Mouse (Mus musculus): Measurements from ENCODE around the gene Supt7l. TPM values are rescaled to one million over a fixed set of nuclear protein-coding genes. Genes with fewer than 3 reads are reported as not detected.
A peak's percentile ranks its signal among the peaks of the same experiment; 100 is the strongest.

Supt7l gene
- polyA plus RNA-seq, 1 experiment from 2014 or later: 7.3 TPM

DNA sequence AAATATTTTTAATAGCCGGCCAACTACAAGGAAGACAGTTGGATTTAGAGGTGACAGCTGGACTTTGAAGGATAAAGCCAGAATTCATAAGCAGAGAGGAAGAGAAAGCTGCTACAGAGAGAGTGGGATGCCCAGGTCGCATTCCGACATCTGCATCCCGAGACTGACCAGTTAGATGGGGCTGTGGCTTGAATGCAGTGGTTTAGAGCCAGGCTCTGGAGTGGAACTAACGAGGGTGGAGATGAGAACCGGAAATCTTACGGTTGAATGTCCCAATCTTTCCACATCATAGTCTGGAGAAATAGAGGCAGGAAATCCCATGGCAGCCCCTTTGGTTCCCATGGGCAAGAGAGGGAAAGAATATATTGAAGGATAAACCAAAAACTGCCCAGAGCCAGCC lies 38.4 kb upstream of the Supt7l start:
- Histone ChIP-seq H3K36me3 (ENCODE audit: control insufficient read depth, insufficient read depth) (peaks cover 7% of the 10 kb centered on the region), H3K4me1 (replicated peaks; ENCODE audit: control insufficient read depth, insufficient read depth, low read length) (no peaks in the 10 kb centered on the region; the same call in 1 of the 2 replicates), H3K4me2 (replicated peaks; ENCODE audit: low read depth) (no peak overlapping the region), H3K9me3 (ENCODE audit: control insufficient read depth) (no peaks in the 10 kb centered on the region), H3K4me3 (ENCODE audit: low read depth, low read length) (no peak overlapping the region), H3K9ac (ENCODE audit: low read depth, low read length) (no peak overlapping the region), H3K27ac (ENCODE audit: low read depth, low read length) (no peak overlapping the region), H3K27me3 (replicated peaks; ENCODE audit: control insufficient read depth, insufficient read depth, low read length) (no peaks in the 10 kb centered on the region)
- no peak for TF ChIP-seq CTCF (IDR thresholded peaks at IDR 0.05; ENCODE audit: low read depth)
- ATAC-seq: no peak
- 90% methylated on average over 7 of the region's 7 CpGs for WGBS

DNA sequence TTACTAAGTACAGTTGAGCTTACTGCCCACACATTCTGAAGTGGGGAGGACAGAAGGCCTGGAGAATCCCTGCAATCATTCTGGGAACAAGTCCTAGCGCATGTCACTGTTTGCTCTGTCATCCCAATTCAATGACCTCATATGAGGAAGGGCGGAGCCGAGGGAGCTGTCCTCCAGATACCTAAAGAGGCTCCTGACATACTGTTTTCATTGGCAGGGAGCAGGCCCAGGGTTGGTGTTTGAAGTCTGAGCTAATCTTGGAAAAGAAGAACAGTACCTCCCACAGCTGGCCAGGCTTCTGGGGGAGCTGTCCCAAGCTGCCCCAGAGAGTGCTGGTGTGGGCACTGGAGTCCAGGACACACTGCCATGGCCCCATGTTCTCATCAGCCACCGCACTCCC lies 37.4 kb upstream of the Supt7l start:
- Histone ChIP-seq H3K4me3 (ENCODE audit: low read depth, low read length) (no peak overlapping the region), H3K27ac (ENCODE audit: low read depth, low read length) (no peak overlapping the region), H3K4me2 (replicated peaks; ENCODE audit: low read depth) (no peak overlapping the region), H3K4me1 (replicated peaks; ENCODE audit: control insufficient read depth, insufficient read depth, low read length) (no peaks in the 10 kb centered on the region; the same call in 1 of the 2 replicates), H3K9me3 (ENCODE audit: control insufficient read depth) (no peaks in the 10 kb centered on the region), H3K36me3 (ENCODE audit: control insufficient read depth, insufficient read depth) (peaks cover 7% of the 10 kb centered on the region), H3K27me3 (replicated peaks; ENCODE audit: control insufficient read depth, insufficient read depth, low read length) (no peaks in the 10 kb centered on the region), H3K9ac (ENCODE audit: low read depth, low read length) (no peak overlapping the region)
- no peak for TF ChIP-seq CTCF (IDR thresholded peaks at IDR 0.05; ENCODE audit: low read depth)
- WGBS: 78% methylated on average over 4 of the region's 4 CpGs
- no peak for ATAC-seq

DNA sequence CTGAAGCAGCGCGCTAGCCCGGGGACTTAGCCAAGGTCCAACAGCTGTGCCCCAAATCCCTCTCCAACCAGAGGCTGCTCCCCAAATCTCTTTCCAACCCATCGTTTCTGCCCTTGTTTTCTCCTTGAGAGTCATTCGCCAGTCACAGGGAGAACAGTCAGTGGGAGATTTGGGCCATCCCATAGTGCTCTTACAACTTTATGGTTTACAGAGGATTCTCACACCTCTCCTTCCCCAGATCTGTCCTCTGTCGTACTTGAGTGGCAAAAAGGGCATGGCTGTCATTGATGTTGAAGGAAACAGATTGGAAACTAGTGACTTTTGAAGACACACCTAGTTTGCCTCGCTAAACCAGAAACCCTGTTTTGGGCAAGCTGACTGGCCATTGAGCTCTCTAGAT lies 36.3 kb upstream of the Supt7l start:
- no peak for TF ChIP-seq CTCF (IDR thresholded peaks at IDR 0.05; ENCODE audit: low read depth)
- Histone ChIP-seq H3K36me3 (ENCODE audit: control insufficient read depth, insufficient read depth) (peaks cover 10% of the 10 kb centered on the region), H3K27ac (ENCODE audit: low read depth, low read length) (no peak overlapping the region), H3K4me2 (replicated peaks; ENCODE audit: low read depth) (no peak overlapping the region), H3K4me3 (ENCODE audit: low read depth, low read length) (no peak overlapping the region), H3K9ac (ENCODE audit: low read depth, low read length) (no peak overlapping the region), H3K9me3 (ENCODE audit: control insufficient read depth) (no peaks in the 10 kb centered on the region), H3K27me3 (replicated peaks; ENCODE audit: control insufficient read depth, insufficient read depth, low read length) (no peaks in the 10 kb centered on the region), H3K4me1 (replicated peaks; ENCODE audit: control insufficient read depth, insufficient read depth, low read length) (no peaks in the 10 kb centered on the region; the same call in 1 of the 2 replicates)
- WGBS: 45% methylated on average over 7 of the region's 7 CpGs
- ATAC-seq: no peak

DNA sequence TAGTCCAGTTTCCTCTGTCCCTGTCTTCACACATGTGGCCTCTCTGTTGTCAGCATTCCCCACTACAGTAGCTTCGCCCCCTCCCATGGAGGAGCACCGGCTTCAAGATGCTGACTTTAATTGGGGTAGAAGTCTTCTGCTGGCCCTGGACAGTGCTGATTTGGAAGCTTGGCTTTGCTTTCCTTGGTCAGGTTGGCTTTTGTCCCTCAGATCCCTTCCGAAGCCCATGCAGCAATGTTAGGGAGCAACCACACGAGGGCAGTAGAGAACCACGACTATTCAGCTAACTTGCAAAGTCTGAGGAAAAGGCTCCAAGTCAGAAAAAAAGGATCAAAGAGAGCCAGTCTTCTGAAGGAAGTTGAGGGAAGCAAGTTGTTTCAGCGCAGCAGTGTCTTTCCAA lies 35.9 kb upstream of the Supt7l start:
- Histone ChIP-seq H3K36me3 (ENCODE audit: control insufficient read depth, insufficient read depth) (peaks cover 10% of the 10 kb centered on the region), H3K9me3 (ENCODE audit: control insufficient read depth) (no peaks in the 10 kb centered on the region), H3K4me2 (replicated peaks; ENCODE audit: low read depth) (no peak overlapping the region), H3K27ac (ENCODE audit: low read depth, low read length) (no peak overlapping the region), H3K4me1 (replicated peaks; ENCODE audit: control insufficient read depth, insufficient read depth, low read length) (no peaks in the 10 kb centered on the region; the same call in 1 of the 2 replicates), H3K9ac (ENCODE audit: low read depth, low read length) (no peak overlapping the region), H3K27me3 (replicated peaks; ENCODE audit: control insufficient read depth, insufficient read depth, low read length) (no peaks in the 10 kb centered on the region), H3K4me3 (ENCODE audit: low read depth, low read length) (no peak overlapping the region)
- ATAC-seq: peak; percentile 44; the same call in 1 of the 2 replicates
- TF ChIP-seq CTCF (IDR thresholded peaks at IDR 0.05; ENCODE audit: low read depth): peak; percentile 98
- 5% methylated on average over 6 of the region's 6 CpGs for WGBS

DNA sequence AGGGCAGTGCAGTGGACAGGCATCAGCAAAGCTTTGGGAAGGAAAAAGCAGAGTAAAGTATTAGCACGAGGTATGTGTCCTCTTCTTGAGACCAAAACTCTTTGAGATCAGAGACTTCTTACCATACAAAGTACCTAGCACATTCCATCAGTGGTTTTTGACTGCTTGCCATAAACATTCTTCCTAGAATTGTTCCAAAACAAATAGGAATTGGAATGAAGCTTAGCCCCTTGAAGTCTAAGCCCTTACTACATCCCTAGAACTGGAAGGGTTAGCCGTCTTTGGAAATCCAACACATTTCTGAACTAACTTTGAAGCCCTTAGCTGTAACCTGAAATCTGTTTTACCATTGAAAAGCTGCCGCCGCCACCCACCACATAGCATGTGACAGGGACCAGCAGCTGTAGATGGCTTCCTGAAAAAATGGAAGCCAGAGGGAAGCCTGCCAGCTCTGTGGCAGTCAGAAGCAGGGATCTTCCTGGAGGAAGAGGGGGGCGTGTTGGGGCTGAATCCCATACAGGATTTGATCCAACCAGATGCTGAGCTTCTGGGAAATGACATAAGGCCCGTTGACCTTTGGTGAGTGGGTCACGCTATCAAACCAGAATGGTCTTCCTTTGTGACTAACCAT lies 34.5 kb upstream of the Supt7l start:
- Histone ChIP-seq H3K4me2 (replicated peaks; ENCODE audit: low read depth) (no peak overlapping the region), H3K9ac (ENCODE audit: low read depth, low read length) (no peak overlapping the region), H3K4me1 (replicated peaks; ENCODE audit: control insufficient read depth, insufficient read depth, low read length) (no peaks in the 10 kb centered on the region; the same call in 1 of the 2 replicates), H3K27ac (ENCODE audit: low read depth, low read length) (no peak overlapping the region), H3K36me3 (ENCODE audit: control insufficient read depth, insufficient read depth) (peaks cover 18% of the 10 kb centered on the region), H3K27me3 (replicated peaks; ENCODE audit: control insufficient read depth, insufficient read depth, low read length) (no peaks in the 10 kb centered on the region), H3K9me3 (ENCODE audit: control insufficient read depth) (no peaks in the 10 kb centered on the region), H3K4me3 (ENCODE audit: low read depth, low read length) (no peak overlapping the region)
- TF ChIP-seq CTCF (IDR thresholded peaks at IDR 0.05; ENCODE audit: low read depth): no peak
- WGBS: 70% methylated on average over 7 of the region's 7 CpGs
- no peak for ATAC-seq

DNA sequence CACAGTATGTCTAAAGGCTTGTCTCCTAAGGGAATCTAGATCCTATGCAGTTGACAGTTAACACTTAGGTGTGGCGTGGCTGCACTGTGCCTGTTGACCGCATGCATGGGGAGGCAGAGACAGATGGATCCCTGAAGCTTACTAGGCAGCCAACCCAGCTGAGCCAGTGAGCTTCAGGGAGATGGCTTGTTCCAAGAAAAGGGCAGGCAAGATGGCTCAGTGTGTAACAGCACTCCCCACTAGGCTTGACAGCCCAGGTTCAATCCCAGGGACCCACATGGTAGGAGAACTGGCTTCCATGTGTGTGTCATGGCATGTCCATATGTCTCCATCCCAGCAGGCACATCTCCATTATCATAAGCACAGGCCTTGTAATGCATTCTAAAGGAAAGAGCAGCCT lies 32.7 kb upstream of the Supt7l start:
- H3K4me3 ChIP-seq (ENCODE audit: low read depth, low read length): no peak overlapping the region
- H3K36me3 ChIP-seq (ENCODE audit: control insufficient read depth, insufficient read depth): peaks cover 30% of the 10 kb centered on the region
- no peak for ATAC-seq
- H3K27me3 ChIP-seq (replicated peaks; ENCODE audit: control insufficient read depth, insufficient read depth, low read length): no peaks in the 10 kb centered on the region
- no peak overlapping the region for H3K27ac ChIP-seq (ENCODE audit: low read depth, low read length)
- 91% methylated on average over 2 of the region's 2 CpGs for WGBS
- no peak overlapping the region for H3K9ac ChIP-seq (ENCODE audit: low read depth, low read length)
- H3K4me1 ChIP-seq (replicated peaks; ENCODE audit: control insufficient read depth, insufficient read depth, low read length): no peaks in the 10 kb centered on the region; the same call in 1 of the 2 replicates
- H3K4me2 ChIP-seq (replicated peaks; ENCODE audit: low read depth): no peak overlapping the region
- TF ChIP-seq CTCF (IDR thresholded peaks at IDR 0.05; ENCODE audit: low read depth): no peak
- no peaks in the 10 kb centered on the region for H3K9me3 ChIP-seq (ENCODE audit: control insufficient read depth)

Data from intestine, postnatal 0 days (tissue).